Mouse (Mus musculus) mesoderm, embryonic 11.5 days (tissue): Measurements from ENCODE around the gene Ivl.

ENCODE experiments used
- DNase-seq: peaks from one replicate; pipeline ENCODE4 v3.0.0-alpha.2; 2012; ENCODE audit warnings: low read depth, low spot score

The Ivl gene

DNA sequence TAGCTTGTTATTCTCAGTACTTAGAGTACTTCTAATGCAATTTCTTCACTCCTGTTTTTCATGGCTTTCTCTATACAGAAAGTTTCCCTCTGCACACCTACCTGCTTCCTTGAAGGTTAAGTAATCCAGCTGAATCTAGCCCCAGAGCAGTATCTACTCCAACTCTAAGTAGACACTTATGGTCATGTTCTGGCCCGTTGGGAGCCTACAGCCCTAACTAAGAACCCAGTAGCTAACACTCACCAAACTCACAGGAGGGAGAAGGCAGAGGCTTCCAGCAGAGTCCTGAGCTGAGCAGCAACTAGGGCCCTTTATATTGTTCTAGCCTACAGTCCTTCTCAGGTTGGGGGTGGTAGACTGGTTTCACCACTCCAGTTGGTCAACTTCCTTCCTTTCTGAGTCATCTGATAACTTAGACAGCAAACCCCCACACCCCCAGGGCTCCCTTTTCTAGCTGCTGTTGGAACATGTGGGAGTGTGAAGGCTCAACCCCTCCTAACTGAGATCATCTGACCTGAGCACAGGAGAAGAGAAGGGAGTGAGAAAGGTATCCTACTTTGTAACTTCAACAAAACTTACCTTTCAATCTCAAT lies at the start of gene Ivl:
Gene Ivl, minus strand, starts transcription at position 287 of the 593 bp plus-strand sequence.
- no peak for DNase-seq

DNA sequence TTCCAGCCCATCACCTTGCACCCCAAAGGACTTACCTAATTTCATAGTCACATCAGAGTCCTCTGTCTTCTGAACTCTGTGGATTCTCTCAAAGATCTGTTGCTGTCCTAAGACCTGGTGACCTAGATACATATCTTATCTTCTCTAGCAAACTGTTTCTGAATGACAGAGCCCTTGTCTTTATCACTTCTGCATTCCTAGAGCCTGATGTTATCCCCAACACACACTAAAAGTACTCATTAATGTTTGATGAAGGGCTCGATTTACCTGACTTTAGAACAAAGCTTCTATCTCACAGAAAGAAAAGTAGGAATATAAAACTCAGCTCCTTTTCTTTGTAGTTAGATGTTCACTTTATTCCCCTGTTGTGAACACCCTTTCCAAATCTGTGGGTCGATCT lies 48.0 kb upstream of the Ivl start, which contains the start of gene Lce6a:
Gene Lce6a, minus strand, starts transcription at position 101 of the 400 bp plus-strand sequence.
- no peak for DNase-seq

- DNase-seq, result no peak
Measured at GRCm38 (mm10) chr3:92609804-92610203, 36.3 kb upstream of the Ivl start.

- DNase-seq, result no peak
Measured at GRCm38 (mm10) chr3:92607392-92607791, 33.9 kb upstream of the Ivl start, which contains the start of gene 2210017I01Rik. Gene 2210017I01Rik (minus strand): TSS chr3:92607492.

- DNase-seq, result peak; percentile 29
Measured at GRCm38 (mm10) chr3:92602169-92602568, 28.6 kb upstream of the Ivl start.

GRCm38 (mm10) chr3:92600456-92600855 lies 26.9 kb upstream of the Ivl start:
- no peak for DNase-seq

GRCm38 (mm10) chr3:92599973-92600372 lies 26.4 kb upstream of the Ivl start:
- no peak for DNase-seq

DNA sequence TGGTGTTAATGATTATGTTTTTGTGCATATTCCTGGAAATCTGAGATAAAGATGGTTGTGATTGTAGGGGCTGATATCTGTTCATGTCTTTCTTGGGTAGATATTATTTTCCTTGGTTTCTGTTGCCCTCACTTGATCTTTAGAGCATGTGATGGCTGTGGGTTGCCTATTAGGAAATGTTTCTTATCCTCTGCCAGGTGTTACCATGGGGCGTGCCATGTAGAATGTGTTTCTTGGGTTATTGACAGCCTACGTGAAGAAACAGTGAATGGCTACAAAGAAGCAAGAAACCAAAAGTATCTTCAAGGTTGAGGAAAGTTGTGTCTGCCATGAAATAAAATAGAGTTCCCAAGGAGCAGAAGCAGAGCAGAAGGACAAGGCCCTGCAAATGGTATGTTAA lies 24.9 kb upstream of the Ivl start:
- no peak for DNase-seq

GRCm38 (mm10) chr3:92588858-92589257 lies 15.3 kb upstream of the Ivl start, which contains the start of gene Smcp:
Gene Smcp (minus strand): TSS chr3:92588997.
- no peak for DNase-seq

GRCm38 (mm10) chr3:92587190-92587589 lies 13.7 kb upstream of the Ivl start:
- DNase-seq, result no peak

GRCm38 (mm10) chr3:92585055-92585454 lies 11.5 kb upstream of the Ivl start:
- DNase-seq, result no peak

DNA sequence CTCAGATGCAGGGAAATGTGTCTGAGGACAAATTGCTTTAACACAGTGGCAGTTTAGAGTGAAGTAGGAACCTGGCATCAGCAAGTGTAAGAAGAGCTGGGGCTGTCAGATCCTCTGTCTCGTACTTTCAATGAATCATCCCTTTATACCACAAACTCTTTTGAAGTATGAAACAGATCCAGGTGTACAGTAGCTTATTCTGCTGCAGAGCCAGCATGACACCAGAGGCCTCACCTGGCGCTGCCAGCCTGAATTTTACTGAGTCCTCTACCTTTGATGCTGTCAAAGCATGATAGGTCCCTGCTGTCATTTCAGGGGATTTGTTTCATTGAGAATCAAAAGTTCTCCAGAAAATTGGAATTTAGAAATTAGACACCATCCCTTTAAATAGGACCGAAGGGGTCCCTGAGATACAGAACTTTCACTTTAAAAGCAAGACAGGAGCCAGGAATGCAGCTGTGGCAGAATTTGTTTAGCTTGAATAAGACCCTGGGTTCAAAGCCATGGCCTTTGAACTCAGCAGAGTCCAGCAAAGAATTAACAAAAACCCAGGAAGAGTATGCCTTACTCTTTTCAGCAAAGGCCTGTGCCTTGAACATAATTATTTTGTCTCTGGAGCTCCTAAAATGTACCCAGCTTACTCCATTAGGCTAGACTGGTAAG lies 9.8 kb upstream of the Ivl start:
- DNase-seq, result no peak

DNA sequence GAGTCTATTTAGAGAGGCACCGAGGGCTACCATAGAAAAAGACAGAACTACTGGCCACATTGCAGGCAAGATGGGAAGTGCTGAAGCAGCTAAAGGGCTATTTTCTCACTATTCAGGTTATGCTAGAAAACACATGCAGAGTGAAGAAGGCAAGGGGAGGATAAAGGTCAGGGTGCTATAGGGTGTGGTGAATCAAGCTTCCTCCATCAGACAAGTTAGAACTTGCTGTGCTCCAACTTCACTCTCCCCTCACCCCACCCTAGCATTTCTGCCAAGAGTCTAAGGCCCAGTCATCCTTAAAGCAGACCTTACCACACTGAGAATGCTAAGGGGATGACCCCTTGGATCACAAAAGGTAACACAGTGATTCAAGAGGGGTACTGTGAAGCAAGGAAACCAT lies 6.0 kb upstream of the Ivl start:
- no peak for DNase-seq

- no peak for DNase-seq
Measured at GRCm38 (mm10) chr3:92578652-92579413, 5.3 kb upstream of the Ivl start.

DNA sequence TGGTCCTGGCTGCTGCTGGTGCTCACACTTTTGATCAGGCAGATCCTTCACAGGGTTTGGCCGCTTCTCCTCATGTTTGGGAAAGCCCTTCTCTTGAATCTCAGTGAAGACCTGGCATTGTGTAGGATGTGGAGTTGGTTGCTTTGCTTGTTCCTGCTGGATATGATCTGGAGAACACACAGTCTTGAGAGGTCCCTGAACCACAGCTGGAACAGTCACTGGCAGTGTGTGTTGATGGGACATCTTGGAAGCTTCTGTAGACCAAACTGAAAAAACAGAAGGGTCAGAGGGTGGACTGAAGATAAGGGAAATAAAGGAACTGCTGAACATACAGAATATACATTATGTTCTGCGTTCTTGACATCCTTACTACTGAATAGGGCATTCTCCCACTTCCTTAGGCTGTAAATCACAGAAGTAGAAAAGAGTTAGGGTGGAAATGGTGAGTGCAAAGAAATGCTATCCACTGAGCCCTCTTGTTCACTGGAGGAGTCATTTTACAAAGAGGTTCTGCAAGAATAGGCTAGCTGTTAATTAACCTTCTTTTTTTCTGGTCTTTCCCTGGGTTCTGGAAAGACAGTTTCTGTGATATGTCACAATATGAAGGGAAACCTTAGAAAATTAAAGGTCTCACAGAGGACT lies 900 bp downstream of the Ivl start:
- DNase-seq, result no peak

DNA sequence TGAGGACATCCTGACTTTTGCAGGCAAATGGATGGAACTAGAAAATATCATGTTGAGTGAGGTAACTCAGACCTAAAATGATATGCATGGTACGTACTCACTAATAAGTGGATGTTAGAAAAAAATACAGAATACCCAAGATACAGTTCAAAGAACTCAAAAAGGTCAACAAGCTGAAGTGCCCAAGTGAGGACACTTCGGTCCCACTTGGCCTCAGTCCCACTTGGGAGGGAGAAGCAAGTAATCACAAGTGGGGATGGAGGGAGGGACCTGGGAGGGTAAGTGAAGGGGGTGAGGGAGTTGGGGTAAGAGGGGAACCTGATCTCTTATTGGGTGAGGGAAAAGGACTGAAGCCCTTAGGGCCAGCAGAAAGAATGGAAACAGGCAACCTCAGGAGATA lies 4.8 kb downstream of the Ivl start:
- no peak for DNase-seq

DNA sequence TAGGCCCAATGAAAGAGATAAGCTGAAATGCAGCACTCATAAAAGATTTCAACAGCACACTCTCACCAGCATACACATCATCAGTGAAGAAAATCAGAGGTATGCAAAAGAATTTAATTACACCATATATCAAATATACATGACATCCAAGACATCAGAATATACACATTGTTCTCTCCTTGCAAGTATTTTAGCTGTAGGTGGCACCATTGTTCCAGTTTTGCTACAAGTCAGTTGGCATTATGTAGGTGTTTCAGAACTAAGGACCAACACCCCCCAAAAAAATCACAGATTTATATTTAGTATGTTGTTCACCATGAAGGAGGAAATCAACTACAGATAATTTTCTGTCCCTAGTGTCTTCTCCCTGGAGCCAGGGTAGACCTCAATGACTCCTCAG lies 8.1 kb downstream of the Ivl start:
- no peak for DNase-seq

GRCm38 (mm10) chr3:92534411-92534810 lies 39.1 kb downstream of the Ivl start, which contains the start of gene 2310046K23Rik:
Gene 2310046K23Rik (minus strand): TSS chr3:92534511.
- DNase-seq, result no peak
